Mouse (Mus musculus) cerebellum, adult (tissue): ENCODE data around the gene Bmp10.
A peak's percentile ranks its signal among the peaks of the same experiment; 100 is the strongest.

ENCODE experiments used
- ATAC-seq: cut with Nextera tagmentation; 2 replicates; pipeline ENCODE4 v1.9.2; 2017; ENCODE audit warnings: mild to moderate bottlenecking, moderate library complexity, mixed read lengths; ENCODE audit not compliant: insufficient number of reproducible peaks, low FRiP score, low TSS enrichment

The Bmp10 gene

DNA sequence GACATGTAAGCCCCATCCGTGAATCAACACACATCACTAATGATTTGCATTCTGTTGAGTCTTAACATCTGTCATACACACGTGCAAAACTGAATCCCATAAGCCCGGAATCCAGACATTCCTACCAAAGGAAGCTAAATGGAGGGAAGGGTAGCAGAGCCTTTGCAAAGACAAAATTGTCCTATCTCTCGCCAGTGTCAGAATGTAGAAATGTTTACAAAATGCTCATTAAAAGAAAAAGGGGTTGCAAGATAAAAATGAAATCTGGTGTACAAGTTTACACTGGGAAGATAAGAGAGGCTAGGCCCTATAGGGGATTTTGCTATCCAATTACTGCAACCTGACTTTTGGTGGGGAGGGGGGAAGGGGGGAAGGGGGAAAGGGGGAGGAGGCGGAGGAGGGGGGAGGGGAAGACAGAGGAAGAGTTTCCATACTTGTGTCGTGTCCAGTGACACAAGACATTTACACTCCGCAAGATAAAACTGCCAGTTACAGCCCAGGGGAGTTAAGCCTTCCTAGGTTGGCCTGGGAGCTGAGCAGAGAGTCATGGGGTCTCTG is at the start of gene Bmp10:
Bmp10 (plus strand) TSS at position 508 of the 558 bp plus-strand sequence.
- no peak for ATAC-seq

DNA sequence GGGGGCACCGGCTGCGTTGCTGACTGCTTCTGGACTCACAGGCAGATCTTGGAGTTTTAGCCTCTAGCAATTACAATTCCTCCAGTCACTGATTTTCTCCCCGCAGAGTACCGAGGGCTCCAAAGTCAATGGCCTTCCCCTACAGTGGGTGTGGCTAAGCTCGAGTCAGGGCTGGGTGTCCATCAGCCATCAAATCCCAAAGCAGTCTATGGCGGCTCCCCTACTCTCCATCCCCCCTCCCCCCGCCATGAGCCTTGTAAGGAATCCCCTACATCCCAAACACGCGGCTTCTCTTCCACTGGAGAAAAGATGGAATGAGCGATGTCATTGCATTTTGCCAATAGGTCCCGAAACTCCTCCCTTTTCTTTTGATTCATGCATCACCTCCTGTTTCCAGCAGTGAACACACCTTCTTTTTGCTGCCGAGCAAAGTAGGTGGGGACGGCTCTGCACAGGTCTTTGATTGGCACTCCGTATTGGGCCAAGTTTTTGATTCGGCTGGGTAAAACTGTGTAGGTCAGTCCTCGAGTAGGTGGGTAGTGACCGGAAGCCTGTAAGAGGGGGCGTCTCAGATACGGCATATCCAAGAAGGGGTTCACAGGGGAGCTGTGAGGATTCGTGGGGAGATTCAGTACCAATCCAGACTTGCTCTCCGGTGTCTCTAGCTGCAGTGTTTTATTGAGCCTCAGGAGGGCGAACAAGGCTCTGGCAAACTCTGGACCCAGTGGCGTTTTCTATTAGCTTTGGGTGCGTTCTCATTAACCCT is 44.7 kb upstream of the Bmp10 start:
- ATAC-seq: no peak

DNA sequence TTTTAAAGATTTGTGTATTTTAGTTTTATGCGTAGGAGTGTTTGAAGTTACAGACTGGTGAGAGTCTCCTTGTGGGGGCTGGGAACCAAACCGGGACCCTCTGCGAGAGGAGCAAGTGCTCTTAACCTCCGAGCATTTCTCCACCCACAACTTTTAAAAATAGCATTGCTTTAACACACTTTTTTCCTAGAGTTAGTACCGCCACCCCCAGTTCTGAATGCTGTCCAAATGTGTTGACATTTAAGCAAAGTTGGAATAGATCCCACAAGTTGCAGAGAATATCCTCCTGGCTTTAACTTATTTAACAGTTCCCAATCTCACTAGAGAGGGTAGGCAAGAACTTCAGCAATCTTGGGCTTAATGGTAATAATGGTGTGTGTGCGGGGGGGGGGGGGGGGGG is 44.0 kb upstream of the Bmp10 start:
- no peak for ATAC-seq

DNA sequence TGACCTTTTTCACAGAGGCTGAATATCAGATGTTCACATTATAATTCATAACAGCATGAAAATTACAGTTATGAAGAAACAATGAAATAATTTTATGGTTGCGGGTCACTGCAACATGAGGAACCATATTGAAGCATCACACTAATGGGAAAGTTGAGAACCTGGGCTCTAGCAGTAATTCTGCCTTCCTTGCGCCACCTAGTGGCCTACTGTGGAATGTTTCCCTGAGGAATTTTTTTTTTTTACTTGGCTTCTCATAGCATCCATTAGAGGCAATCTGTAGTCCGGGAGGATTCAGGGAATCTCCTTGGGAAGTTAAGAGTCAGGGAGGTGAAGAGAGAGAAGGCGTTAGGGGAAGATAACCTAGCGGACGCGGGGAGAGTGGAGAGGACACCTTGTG is 42.6 kb upstream of the Bmp10 start:
- no peak for ATAC-seq

DNA sequence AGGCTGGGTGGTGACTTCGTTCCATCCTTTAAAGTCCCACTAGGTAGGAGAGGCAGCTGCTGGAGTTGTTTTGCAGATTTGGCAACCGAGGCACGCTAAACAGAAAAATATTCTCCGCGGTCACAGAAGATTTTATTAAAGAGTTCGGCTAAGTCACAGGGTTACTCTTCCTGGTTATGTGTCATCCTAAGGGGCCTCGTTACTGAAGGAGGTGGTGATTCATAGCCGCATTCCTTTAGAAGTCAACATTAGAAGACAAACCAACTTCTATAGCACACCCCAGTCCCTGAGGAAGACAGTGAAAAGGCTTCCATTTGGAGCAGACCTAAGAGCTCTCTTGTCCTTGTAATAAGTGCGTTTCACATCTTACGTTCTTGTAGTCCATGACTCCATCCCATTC is 42.1 kb upstream of the Bmp10 start:
- no peak for ATAC-seq

DNA sequence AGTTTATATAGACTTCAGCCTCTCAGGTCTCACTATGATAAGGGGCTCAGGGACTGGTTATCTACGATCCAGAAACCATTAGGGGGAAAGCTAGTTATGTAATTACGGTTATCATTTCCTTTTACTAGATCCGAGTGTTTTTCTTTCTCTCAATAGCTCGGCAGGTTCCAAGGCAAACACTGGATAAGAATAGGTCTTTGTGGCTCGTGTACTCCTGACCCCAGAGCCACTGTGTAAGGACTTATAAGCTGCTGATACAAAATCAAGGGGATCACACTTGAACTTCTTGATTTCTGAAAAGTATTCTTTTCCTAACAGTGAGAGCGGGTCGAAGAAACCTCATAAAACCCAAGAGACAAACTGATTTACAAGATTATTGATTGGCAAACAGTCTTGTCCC is 39.9 kb upstream of the Bmp10 start, which contains the start of gene Gkn3:
Gkn3 (minus strand) TSS at position 59 of the 400 bp plus-strand sequence.
- no peak for ATAC-seq

DNA sequence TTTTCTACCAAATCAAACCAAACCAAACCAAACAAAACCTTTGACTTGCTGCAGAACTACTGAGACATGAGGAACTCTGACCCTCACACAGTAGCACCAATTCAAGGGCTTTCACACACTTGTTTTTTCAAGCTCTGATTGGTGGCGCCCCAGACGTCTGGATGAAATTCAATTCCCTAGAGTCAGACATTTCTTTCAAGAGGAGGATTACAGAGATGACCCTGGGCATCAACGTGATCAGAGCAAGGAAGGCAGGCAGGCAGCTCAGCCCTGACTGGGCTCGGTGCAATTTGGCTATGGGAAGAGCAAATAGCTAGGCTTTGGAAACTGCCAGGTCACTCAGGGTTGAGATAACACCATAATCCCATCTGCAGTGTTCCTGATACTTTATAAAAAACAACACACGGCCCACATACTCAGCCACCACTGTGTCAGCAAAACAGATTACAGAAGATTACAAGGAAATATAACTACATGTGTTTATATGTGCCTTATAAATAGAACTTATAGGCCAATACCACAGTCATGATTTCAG is 39.3 kb upstream of the Bmp10 start:
- ATAC-seq: no peak

DNA sequence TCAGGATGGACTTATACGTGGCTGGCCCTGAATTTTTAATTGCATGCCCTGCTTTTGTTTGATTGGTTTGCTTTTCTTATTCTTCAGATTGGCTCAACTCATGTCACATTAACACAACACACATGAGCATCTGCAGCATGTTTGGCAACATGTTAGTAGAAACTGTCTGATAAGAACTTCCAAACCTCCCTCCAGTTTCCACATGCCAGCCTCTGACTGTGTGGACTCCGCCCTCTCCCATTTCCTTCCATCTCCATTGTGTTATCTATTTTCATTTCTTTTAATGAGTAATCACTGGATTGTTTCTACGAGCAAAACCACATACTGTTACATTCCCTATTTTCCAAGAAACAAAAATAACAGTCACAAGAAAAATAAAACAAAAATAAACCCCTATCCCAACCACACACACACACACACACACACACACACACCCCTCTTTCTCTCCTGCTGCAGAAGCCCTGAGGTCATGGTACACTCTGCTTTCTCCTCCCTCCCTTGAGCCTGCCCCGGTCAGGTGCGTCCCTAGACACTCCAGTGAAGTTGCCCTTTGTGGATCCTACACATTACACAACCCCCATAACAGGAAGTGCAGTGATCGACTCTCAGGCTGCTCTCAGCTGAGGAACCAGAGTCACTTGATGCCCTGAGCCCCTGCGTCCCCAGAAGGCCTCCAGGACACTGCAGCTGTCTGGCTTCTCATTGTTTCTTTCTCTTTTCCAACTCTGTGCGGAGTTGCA is 35.2 kb upstream of the Bmp10 start:
- ATAC-seq: no peak

DNA sequence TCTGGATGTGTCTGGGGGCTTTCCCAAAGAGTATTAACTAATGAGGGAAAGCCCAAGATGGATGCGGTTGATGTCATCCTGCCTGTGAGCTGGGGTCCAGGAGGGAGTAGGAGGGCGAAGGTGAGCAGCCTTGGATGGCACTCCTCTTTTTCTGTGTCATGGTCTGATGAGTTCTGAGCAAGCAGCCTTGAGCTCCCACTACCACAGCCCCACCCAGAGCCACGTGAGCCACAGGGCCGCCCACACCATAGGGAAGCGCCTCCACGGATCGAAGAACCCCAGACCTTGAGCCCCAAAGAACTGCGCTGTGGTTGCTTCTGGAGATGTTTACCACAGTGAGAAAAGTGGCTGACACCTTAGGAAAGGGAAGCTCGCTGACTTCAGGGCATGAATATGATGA is 34.0 kb upstream of the Bmp10 start:
- no peak for ATAC-seq

DNA sequence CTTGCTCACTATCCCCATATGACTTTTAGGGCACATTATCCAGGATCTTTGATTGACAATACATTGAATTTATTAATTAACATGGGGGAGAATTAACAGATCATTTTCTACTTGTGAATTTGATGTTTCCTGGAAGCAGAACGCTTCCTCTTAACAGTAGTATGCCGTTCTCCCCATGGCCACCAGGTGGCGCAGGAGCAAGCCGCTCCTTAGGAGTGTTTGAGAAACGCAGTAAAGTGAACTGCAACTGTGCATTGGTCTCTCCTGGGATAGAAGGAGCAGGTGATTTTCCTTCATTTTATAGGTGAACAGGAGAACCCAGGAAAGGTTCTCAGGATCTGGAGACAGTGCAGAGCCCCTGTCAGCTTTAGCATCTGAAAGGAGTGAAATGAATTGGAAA is 29.7 kb upstream of the Bmp10 start:
- ATAC-seq: peak; percentile 78

DNA sequence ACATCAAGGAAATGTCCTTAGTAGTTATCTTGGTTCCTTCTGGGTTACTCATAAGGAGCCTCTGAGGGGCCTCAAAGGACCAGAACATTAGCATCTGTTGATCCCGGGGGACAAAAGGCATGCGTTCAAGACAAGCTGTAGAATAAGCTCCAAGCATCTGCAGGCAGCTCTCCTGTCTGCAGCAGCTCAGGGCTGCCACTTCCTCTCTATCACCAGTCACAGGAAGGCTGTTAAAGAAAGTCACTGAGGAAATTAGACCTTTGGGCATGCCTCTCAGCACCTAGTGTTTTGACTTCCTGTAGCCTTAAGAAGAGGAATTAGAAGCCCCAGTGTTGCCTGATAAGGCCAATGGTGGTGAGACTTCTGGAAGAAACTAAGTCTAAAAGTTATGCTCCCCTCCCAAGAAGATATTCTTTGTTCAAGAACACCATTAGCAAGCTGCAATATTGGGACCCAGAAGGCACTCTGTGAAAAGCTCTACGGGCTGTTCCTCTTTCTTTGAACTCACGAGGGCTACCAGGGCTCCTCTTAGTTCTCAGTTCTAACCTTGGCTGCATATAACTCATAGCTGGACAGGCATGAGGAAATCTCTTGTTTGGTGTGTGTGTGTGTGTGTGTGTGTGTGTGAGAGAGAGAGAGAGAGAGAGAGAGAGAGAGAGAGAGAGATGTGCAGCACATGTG is 28.8 kb upstream of the Bmp10 start:
- ATAC-seq: no peak

DNA sequence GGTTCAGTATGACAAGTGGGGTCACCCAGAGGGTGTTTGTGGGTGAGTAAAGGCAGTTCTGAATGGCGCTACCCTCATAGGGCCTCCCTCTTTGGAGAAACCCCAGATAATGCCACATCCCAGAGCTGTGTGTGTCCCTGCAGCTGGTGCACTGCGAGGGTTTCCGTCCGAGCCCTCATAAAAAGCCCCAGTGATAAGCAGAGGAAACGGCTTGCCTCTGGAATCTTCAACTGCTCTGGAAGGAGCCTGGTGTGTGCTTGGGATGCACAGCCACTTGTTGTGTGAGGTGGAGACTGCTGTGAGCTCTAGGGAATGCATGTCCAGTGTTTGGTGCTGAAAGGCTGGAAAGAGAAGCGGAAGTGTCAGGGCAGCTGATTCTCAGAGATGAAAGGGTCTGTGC is 27.3 kb upstream of the Bmp10 start:
- ATAC-seq: no peak

DNA sequence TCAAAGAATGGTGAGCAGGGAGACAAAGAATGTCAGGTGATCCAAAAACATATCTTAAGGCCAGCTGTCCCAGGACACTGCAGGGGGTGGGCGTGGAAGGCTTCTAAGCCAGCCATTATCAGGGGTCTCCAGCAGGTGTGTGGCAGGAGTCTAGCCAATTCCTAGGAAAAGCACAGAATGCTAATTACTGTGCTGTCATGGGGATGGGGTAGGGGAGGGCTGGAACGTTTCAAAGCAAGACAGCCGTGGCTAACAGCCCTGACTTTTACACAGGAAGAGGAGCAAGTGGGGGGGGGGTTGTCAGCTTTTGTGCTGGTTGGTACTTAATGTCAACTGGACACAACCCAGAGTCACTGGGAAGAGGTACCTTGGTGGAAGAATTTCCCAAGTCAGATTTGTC is 16.8 kb upstream of the Bmp10 start:
- no peak for ATAC-seq

DNA sequence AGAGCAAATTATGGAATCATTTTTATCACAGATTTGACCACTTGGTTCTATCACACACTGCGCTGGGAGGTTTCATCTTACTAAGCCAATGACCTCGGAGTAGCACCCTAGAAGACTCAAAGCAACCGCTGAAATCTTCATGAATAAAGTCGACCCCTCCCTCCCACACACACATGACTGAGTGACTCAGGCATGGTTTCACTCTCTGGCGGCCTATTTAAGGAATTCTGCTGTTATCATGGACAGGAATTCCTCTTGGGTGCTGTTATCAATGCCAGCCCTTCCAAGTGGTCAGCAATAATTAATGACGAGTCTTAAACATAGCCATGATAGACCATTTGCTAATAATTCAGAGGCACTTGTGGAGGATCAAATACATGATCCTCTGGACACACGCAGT is 6.5 kb upstream of the Bmp10 start:
- no peak for ATAC-seq

DNA sequence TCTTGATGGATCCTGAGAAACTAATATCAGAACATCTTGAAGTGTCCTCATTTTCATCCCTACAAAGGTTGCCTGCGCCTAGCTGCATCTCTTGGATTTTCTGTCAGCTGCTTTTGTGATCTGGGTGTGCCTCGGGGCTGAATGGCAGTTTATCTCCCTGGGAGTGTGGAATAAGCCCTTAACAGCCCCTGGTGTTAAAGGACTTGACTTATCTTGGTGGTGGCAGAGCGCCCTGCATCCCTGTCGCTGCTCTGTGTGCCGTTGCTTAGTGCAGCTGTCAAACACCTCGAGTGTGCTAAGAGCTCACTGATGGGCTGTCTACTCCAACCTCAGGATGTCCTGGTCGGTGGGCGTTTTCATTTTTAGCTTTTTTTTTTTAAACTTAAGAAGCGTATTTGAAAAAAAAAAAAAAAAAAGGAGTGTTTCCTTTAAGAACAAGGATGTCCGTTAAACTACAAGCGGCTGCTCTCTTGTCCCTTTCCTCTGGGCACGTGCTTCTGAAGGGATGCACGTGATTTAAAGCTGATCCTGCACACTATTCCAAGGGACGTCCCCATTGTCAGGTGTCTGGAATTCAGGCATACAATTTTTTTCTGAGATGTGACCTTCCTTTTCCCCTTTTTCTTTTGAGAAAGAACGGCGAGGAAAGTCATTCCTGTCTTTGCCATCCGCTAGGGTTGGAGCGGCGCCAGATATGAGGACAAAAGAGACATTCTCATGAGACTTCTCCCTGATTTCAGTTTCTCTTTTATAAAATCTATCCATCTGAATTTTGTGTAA is 4.6 kb upstream of the Bmp10 start:
- no peak for ATAC-seq

DNA sequence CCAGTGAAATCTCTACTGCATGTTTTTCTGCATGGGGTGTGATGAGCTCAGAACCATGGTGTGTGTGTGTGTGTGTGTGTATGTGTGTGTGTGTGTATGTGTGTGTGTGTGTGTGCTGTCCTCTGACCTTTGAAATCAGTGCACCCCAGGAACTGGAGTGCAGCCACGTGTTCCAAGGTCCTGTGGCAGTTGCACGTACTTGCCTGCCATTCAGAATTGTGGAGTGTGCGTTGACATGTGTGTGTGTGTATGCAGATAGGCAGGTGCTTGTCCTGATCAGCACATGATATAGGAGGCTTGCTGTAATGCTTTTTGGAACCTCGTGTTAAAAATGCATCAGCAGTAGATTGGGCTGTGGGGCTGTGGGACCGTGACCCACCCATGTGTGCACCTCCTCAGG is 1.8 kb upstream of the Bmp10 start:
- no peak for ATAC-seq

DNA sequence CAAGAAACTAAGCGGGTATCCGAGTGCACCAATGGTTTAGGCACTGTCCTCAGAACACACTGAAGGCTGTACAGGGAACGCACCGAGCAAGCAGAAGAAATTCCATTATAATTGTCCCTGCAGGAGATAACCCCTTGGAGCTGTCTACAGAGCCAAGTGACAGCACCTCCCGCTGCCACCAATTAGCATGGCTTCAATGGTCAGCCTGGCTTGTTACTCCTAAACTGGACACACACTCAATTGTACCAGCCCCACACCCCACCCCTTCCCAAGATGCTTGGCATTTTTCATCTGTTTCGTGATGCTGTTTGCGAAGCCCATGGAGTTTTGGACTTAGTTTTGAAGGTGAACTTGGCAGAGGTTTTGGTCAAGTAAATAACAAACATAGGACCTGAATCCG is 1.2 kb upstream of the Bmp10 start:
- ATAC-seq: no peak

DNA sequence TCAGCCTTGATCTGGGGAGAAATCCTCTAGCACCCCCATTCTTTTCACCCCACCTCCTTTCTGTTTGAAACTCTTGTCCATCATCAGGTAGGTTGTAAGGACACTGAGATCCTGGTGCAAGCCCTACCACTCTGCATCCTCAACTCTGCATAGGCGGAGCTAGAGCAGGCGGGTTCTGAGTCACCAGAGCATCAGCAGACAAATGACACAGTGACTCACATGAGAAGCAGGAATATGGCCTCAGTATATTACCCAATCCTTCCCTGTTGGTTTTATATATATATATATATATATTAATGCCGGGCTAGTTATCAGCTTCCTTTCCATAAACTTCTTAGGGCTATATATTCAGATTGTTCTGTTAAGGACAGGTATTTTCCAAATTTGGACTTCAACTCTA is 7.0 kb downstream of the Bmp10 start:
- no peak for ATAC-seq

DNA sequence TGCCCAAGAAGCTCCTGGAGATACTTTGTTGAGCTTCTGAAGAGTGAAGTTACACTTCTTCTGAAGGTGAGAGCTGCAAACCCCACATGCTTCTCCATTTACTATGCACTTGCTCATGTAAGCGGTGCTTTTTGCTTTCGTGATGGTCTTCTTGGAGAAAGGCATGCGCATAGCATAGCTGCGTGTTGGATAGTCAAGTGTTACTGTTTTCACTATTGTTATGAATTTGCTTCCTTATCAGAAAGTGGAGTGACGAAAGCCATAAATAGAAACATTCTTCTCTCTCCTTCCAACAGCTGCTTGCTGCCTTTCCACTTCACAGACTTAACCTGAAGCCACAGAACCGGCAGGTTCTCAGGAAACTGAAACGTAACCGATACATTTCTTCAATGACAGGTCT is 8.0 kb downstream of the Bmp10 start:
- ATAC-seq: no peak

DNA sequence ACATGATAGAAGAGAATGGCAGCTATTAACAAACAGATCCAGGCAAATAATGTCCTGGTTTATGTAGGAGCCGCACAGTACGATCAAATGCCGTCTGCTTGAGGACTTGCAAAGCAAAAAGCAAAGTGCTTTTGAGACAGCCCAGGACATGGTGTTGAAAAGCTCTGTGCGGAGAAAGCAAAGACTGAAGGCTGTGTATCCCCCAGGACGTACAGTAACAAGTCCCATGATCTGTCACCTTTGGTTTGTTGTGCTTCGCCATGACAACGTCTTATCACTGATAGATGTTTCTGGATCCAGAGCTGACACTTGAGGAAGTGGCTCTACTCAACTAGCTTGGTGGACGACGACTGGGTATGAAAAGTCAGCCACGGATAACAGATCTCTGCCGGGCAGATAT is 14.5 kb downstream of the Bmp10 start:
- no peak for ATAC-seq
